17 mouse cellular contexts compared by ENCODE assay signal in genomic region chr13:76824932-76825694, GRCm38 (mm10).
DNase-seq lines count a peak whose midpoint lies in the region; ATAC-seq lines count a peak whose summit lies in the region.
"Had no signal": no experiment of that assay in that cellular context is flagged by ENCODE, and none has a peak within 500 bp of the region (broad histone marks: within the 10 kb centered on the region; RNA-seq: fewer than 3 reads in every experiment).

No protein-coding gene starts in this region.

- no peaks in the 10 kb centered on the region for H3K36me3 ChIP-seq in hindbrain, embryonic 11.5 days (ENCODE audit: control insufficient read depth, insufficient read depth, low read length)
- H3K36me3 ChIP-seq in midbrain, embryonic 14.5 days (ENCODE audit: control insufficient read depth, insufficient read depth, low read length) = no peaks in the 10 kb centered on the region
- H3K36me3 ChIP-seq in kidney, embryonic 14.5 days (ENCODE audit: control insufficient read depth, insufficient read depth, low read length) = no peaks in the 10 kb centered on the region

- no peaks in the 10 kb centered on the region for H3K4me1 ChIP-seq in hindbrain, embryonic 11.5 days (replicated peaks; ENCODE audit: control insufficient read depth, insufficient read depth, low read length)
- no peaks in the 10 kb centered on the region for H3K4me1 ChIP-seq in midbrain, embryonic 14.5 days (ENCODE audit: control insufficient read depth, insufficient read depth, low read length)
- no peaks in the 10 kb centered on the region for H3K4me1 ChIP-seq in kidney, embryonic 14.5 days (ENCODE audit: control insufficient read depth, insufficient read depth, low read length)

- no peak overlapping the region for H3K9ac ChIP-seq in hindbrain, embryonic 11.5 days (ENCODE audit: low read depth, low read length)
- H3K9ac ChIP-seq in midbrain, embryonic 14.5 days (replicated peaks; ENCODE audit: low read length) = no peak overlapping the region
- H3K9ac ChIP-seq in kidney, embryonic 14.5 days (ENCODE audit: low read depth, low read length) = no peak overlapping the region
- H3K9ac ChIP-seq: liver, embryonic 14.5 days had no signal

- H3K4me2 ChIP-seq in hindbrain, embryonic 11.5 days (replicated peaks; ENCODE audit: low read depth, low read length) = no peak overlapping the region; the same call in 1 of the 2 replicates
- peak overlapping the region; percentile 19; the same call in 1 of the 2 replicates for H3K4me2 ChIP-seq in midbrain, embryonic 14.5 days (ENCODE audit: low read length)
- H3K4me2 ChIP-seq in kidney, embryonic 14.5 days (replicated peaks; ENCODE audit: low read depth, low read length) = no peak overlapping the region

- WGBS in hindbrain, embryonic 11.5 days = 19% methylated on average over 10 of the region's 10 CpGs
- 14% methylated on average over 10 of the region's 10 CpGs for WGBS in midbrain, embryonic 14.5 days
- 39% methylated on average over 10 of the region's 10 CpGs for WGBS in kidney, embryonic 14.5 days

- DNase-seq in Muller cell, postnatal 12 days (ENCODE audit: inconsistent ontology term) = peak; percentile 14
- DNase-seq in embryo, embryonic 11 days = peak; percentile 70
- peak; percentile 72 for DNase-seq in hindbrain, embryonic 11.5 days (ENCODE audit: low spot score)
- DNase-seq in midbrain, embryonic 14.5 days = peak; percentile 60
- no peak for DNase-seq in heart, adult 18-20 months
- no peak for DNase-seq in layer of hippocampus, adult 18-20 months (ENCODE audit: low spot score in 2 of 2)
- DNase-seq: cerebellum, adult 9-10 months; heart, adult 2 months; heart, postnatal 10 days; kidney, adult 18-20 months; lung, postnatal 36 days; thymus, adult 18-20 months had no signal

- ATAC-seq in hindbrain, embryonic 11.5 days (ENCODE audit: low FRiP score) = peak; percentile 73
- ATAC-seq in midbrain, embryonic 14.5 days (ENCODE audit: low FRiP score, low TSS enrichment) = peak; percentile 17; the same call in 1 of the 2 replicates
- no peak for ATAC-seq in kidney, embryonic 14.5 days (ENCODE audit: low FRiP score, low TSS enrichment)
- ATAC-seq: activated CD4-positive, CD25-positive, alpha-beta regulatory T cell, adult 4 months had no signal

- no peaks in the 10 kb centered on the region for H3K9me3 ChIP-seq in hindbrain, embryonic 11.5 days (ENCODE audit: control insufficient read depth, low read length)
- no peaks in the 10 kb centered on the region for H3K9me3 ChIP-seq in midbrain, embryonic 14.5 days (ENCODE audit: control insufficient read depth, low read length)
- H3K9me3 ChIP-seq in kidney, embryonic 14.5 days (ENCODE audit: control insufficient read depth, low read length) = no peaks in the 10 kb centered on the region

- H3K4me3 ChIP-seq in hindbrain, embryonic 11.5 days (ENCODE audit: low read depth, low read length) = no peak overlapping the region
- H3K4me3 ChIP-seq in midbrain, embryonic 14.5 days (replicated peaks; ENCODE audit: low read depth, low read length) = no peak overlapping the region
- no peak overlapping the region for H3K4me3 ChIP-seq in kidney, embryonic 14.5 days (ENCODE audit: low read length)
- H3K4me3 ChIP-seq: heart, adult 2 months; layer of hippocampus, adult 2 months; myocyte had no signal

- H3K27ac ChIP-seq in hindbrain, embryonic 11.5 days (ENCODE audit: low read depth, low read length) = 0 out of 2 replicates have a peak overlapping the region, but pooled peaks have one; percentile 4
- 0 out of 2 replicates have a peak overlapping the region, but pooled peaks have one; percentile 1 for H3K27ac ChIP-seq in midbrain, embryonic 14.5 days (replicated peaks; ENCODE audit: low read depth, low read length)
- H3K27ac ChIP-seq in kidney, embryonic 14.5 days (ENCODE audit: low read depth, low read length) = no peak overlapping the region
- H3K27ac ChIP-seq: heart, adult 2 months; layer of hippocampus, adult 2 months; liver, embryonic 14.5 days had no signal

- no peaks in the 10 kb centered on the region for H3K27me3 ChIP-seq in hindbrain, embryonic 11.5 days (ENCODE audit: control insufficient read depth, insufficient read depth, low read length)
- H3K27me3 ChIP-seq in midbrain, embryonic 14.5 days (ENCODE audit: control insufficient read depth, insufficient read depth, low read length) = 0 out of 2 replicates have a peak, but pooled peaks cover 5% of the 10 kb centered on the region
- no peaks in the 10 kb centered on the region for H3K27me3 ChIP-seq in kidney, embryonic 14.5 days (ENCODE audit: control insufficient read depth, insufficient read depth, low read length)

Comparison
In these comparisons a context has a peak if more than half of its experiments do, and no peak if none do; other contexts are left out.
1. DNase-seq: peak in Muller cell, postnatal 12 days (single experiment), embryo, embryonic 11 days (single experiment), hindbrain, embryonic 11.5 days (single experiment) and midbrain, embryonic 14.5 days (single experiment); none in heart, adult 18-20 months (0 of 2) and layer of hippocampus, adult 18-20 months (0 of 2).